Mouse (Mus musculus) lung, postnatal 14 days (tissue): ENCODE results near the gene Pate2.
"Not testable (repeated sequence)": the region's sequence is repeated elsewhere in the genome, so short reads cannot be mapped to it uniquely, and the experiment has no call there.

Source experiments
- DNase-seq: peaks from one replicate; pipeline ENCODE4 v3.0.0; 2021

Gene Pate2

GRCm38 (mm10) chr9:35558257-35559008 lies 11.7 kb upstream of the Pate2 start, which contains the start of the genes Ddx25 and Pus3:
Gene Ddx25, minus strand, starts transcription at chr9:35558528.
Gene Pus3, plus strand, starts transcription at chr9:35558595.
- DNase-seq = no peak

GRCm38 (mm10) chr9:35559009-35559890 lies 10.8 kb upstream of the Pate2 start:
- peak; percentile 75 for DNase-seq

GRCm38 (mm10) chr9:35561076-35561475 lies 9.0 kb upstream of the Pate2 start:
- no peak for DNase-seq

- DNase-seq = no peak
Measured at GRCm38 (mm10) chr9:35561583-35561982, 8.5 kb upstream of the Pate2 start.

GRCm38 (mm10) chr9:35564536-35565240 lies 5.4 kb upstream of the Pate2 start:
- no peak for DNase-seq

GRCm38 (mm10) chr9:35567995-35568394 lies 2.1 kb upstream of the Pate2 start:
- no peak for DNase-seq

GRCm38 (mm10) chr9:35570663-35571062 lies 579 bp downstream of the Pate2 start:
- DNase-seq = no peak

GRCm38 (mm10) chr9:35574416-35574815 lies 4.3 kb downstream of the Pate2 start:
- no peak for DNase-seq

GRCm38 (mm10) chr9:35587674-35588073 lies 17.6 kb downstream of the Pate2 start:
- no peak for DNase-seq

- no peak for DNase-seq
Measured at GRCm38 (mm10) chr9:35592903-35593302, 22.8 kb downstream of the Pate2 start.

GRCm38 (mm10) chr9:35607647-35608405 lies 37.7 kb downstream of the Pate2 start:
- no peak for DNase-seq

- no peak for DNase-seq
Measured at GRCm38 (mm10) chr9:35611841-35612240, 41.8 kb downstream of the Pate2 start, which contains the start of gene Pate4. Gene Pate4, minus strand, starts transcription at chr9:35611941.

GRCm38 (mm10) chr9:35614005-35614404 lies 43.9 kb downstream of the Pate2 start:
- DNase-seq = no peak

GRCm38 (mm10) chr9:35616784-35617183 lies 46.7 kb downstream of the Pate2 start:
- DNase-seq = not testable (repeated sequence)

GRCm38 (mm10) chr9:35632981-35633380 lies 62.9 kb downstream of the Pate2 start:
- no peak for DNase-seq

- no peak for DNase-seq
Measured at GRCm38 (mm10) chr9:35648102-35648501, 78.0 kb downstream of the Pate2 start, which contains the start of gene Pate3. Gene Pate3, minus strand, starts transcription at chr9:35648202.

GRCm38 (mm10) chr9:35673557-35673956 lies 103.5 kb downstream of the Pate2 start:
- DNase-seq = no peak

- DNase-seq = peak; percentile 9
Measured at GRCm38 (mm10) chr9:35687013-35687412, 116.9 kb downstream of the Pate2 start, which contains the start of gene Pate1. Gene Pate1, minus strand, starts transcription at chr9:35687390.

GRCm38 (mm10) chr9:35691924-35692323 lies 121.8 kb downstream of the Pate2 start:
- DNase-seq = no peak

- DNase-seq = no peak
Measured at GRCm38 (mm10) chr9:35707265-35707664, 137.2 kb downstream of the Pate2 start.
